ENCODE assay signal across 9 mouse cellular contexts in genomic region chr6:88893559-88893958, GRCm38 (mm10). TPM values are rescaled to one million over a fixed set of nuclear protein-coding genes. Genes with fewer than 3 reads are reported as not detected.
A peak's percentile ranks its signal among the peaks of the same experiment; 100 is the strongest.
DNase-seq lines count a peak whose midpoint lies in the region; ATAC-seq lines count a peak whose summit lies in the region.
"Had no signal": no experiment of that assay in that cellular context is flagged by ENCODE, and none has a peak within 500 bp of the region (broad histone marks: within the 10 kb centered on the region; RNA-seq: fewer than 3 reads in every experiment).

No protein-coding gene starts in this region.

- H3K4me2 ChIP-seq in neural tube, embryonic 11.5 days (ENCODE audit: low read depth) = no peak overlapping the region
- H3K4me2 ChIP-seq: embryonic facial prominence, embryonic 15.5 days had no signal

- no peak overlapping the region for H3K9ac ChIP-seq in neural tube, embryonic 11.5 days (ENCODE audit: low read length)
- H3K9ac ChIP-seq: embryonic facial prominence, embryonic 15.5 days had no signal

- peak; percentile 54 to 73 for DNase-seq in heart, postnatal 36 days
- DNase-seq in heart, adult 11 months = no peak
- DNase-seq in urinary bladder, postnatal 14 days (ENCODE audit: low spot score) = peak; percentile 67
- DNase-seq in urinary bladder, postnatal 4 days (ENCODE audit: low spot score in 2 of 2) = no peak
- DNase-seq in cerebellum, adult 9-11 months = peak; percentile 60
- peak; percentile 73 to 74 for DNase-seq in kidney, postnatal 25 days
- peak; percentile 58 for DNase-seq in neural tube, embryonic 11.5 days (ENCODE audit: low spot score)

- WGBS in neural tube, embryonic 11.5 days = 75% methylated on average over 5 of the region's 5 CpGs

- no peak overlapping the region for H3K4me3 ChIP-seq in neural tube, embryonic 11.5 days (ENCODE audit: low read depth, low read length)
- H3K4me3 ChIP-seq: embryonic facial prominence, embryonic 15.5 days had no signal

- H3K27me3 ChIP-seq in neural tube, embryonic 11.5 days (ENCODE audit: control insufficient read depth, insufficient read depth, low read length) = no peaks in the 10 kb centered on the region
- H3K27me3 ChIP-seq: embryonic facial prominence, embryonic 15.5 days had no signal

- peaks cover 5% of the 10 kb centered on the region; the same call in 1 of the 2 replicates for H3K4me1 ChIP-seq in neural tube, embryonic 11.5 days (ENCODE audit: control insufficient read depth, insufficient read depth, low read length)

- no peaks in the 10 kb centered on the region for H3K9me3 ChIP-seq in neural tube, embryonic 11.5 days (ENCODE audit: control insufficient read depth, low read length)
- H3K9me3 ChIP-seq: embryonic facial prominence, embryonic 15.5 days had no signal

- intact Hi-C loops in heart, postnatal 36 days (cut with DNase I) = loop anchor here (2.0 kb wide), 1 partner anchor 33 kb away; no protein-coding TSS in a partner anchor

- no peak overlapping the region for H3K27ac ChIP-seq in neural tube, embryonic 11.5 days (ENCODE audit: low read depth, low read length)
- H3K27ac ChIP-seq: embryonic facial prominence, embryonic 15.5 days had no signal

- peaks cover 52% of the 10 kb centered on the region for H3K36me3 ChIP-seq in neural tube, embryonic 11.5 days (ENCODE audit: control insufficient read depth, insufficient read depth, low read length)

- ATAC-seq in neural tube, embryonic 11.5 days (ENCODE audit: insufficient read depth, low FRiP score, low TSS enrichment) = no peak
- no peak for ATAC-seq in monocyte, adult 5-6 weeks (replicated peaks; ENCODE audit: insufficient number of reproducible peaks, low FRiP score, low TSS enrichment, poor library complexity, severe bottlenecking)

RNA-seq across cellular contexts. Expression of gene Mcm2, which starts 5.0 kb away (rescaled TPM):
- total RNA-seq in heart, postnatal 36 days (2021) = 1 to 10 TPM; 5.4 to 6.5 TPM
- polyA plus RNA-seq in neural tube, embryonic 11.5 days (2014; fragmentation: Nextera tagmentation; extraction: Ambion mirVana) = 194 and 219 TPM in 2 replicates
- total RNA-seq in monocyte, adult 5-6 weeks (2017) = 10.9 to 27.9 TPM (median 20.2 TPM) in 3 replicates

RNA-seq across cellular contexts. Expression of gene Tpra1, which starts 8.5 kb away (rescaled TPM):
- 10 to 100 TPM; 35.1 to 35.4 TPM for total RNA-seq in heart, postnatal 36 days (2021)
- 44.8 and 48.8 TPM in 2 replicates for polyA plus RNA-seq in neural tube, embryonic 11.5 days (2014; fragmentation: Nextera tagmentation; extraction: Ambion mirVana)
- total RNA-seq in monocyte, adult 5-6 weeks (2017) = 24.4 to 70.1 TPM (median 35.2 TPM) in 3 replicates

RNA-seq across cellular contexts. Expression of gene Podxl2, which starts 18.7 kb away (rescaled TPM):
- total RNA-seq in heart, postnatal 36 days (2021) = 10 to 100 TPM; 13.7 to 21.2 TPM
- polyA plus RNA-seq in neural tube, embryonic 11.5 days (2014; fragmentation: Nextera tagmentation; extraction: Ambion mirVana) = 129 and 135 TPM in 2 replicates
- total RNA-seq in monocyte, adult 5-6 weeks (2017) = not detected in 3 replicates

RNA-seq across cellular contexts. Expression of gene Abtb1, which starts 51.8 kb away (rescaled TPM):
- total RNA-seq in heart, postnatal 36 days (2021) = 10 to 100 TPM; 28.1 to 29.2 TPM
- polyA plus RNA-seq in neural tube, embryonic 11.5 days (2014; fragmentation: Nextera tagmentation; extraction: Ambion mirVana) = 22.9 and 28.4 TPM in 2 replicates
- 32.9 to 52.6 TPM (median 51.6 TPM) in 3 replicates for total RNA-seq in monocyte, adult 5-6 weeks (2017)

Comparison
In these comparisons a context has a peak if more than half of its experiments do, and no peak if none do; other contexts are left out.
1. DNase-seq: peak in heart, postnatal 36 days (2 of 2), urinary bladder, postnatal 14 days (single experiment), cerebellum, adult 9-11 months (single experiment), kidney, postnatal 25 days (2 of 2) and neural tube, embryonic 11.5 days (single experiment); none in heart, adult 11 months (single experiment) and urinary bladder, postnatal 4 days (0 of 2).
2. RNA of gene Podxl2, which starts 18.7 kb away (total RNA-seq): 13.7 to 21.2 TPM in heart, postnatal 36 days; not detected in monocyte, adult 5-6 weeks; every median in the first group is over 10 times any median in the second.